Mouse (Mus musculus) kidney, embryonic 14.5 days (tissue): Measurements from ENCODE around the gene Fam53b. TPM values are rescaled to one million over a fixed set of nuclear protein-coding genes. Genes with fewer than 3 reads are reported as not detected.

Experiments used
- ATAC-seq: fragments of 200-750 bp; cut with Nextera tagmentation; 2 replicates; pipeline ENCODE4 v1.8.0; 2017; ENCODE audit warnings: moderate number of reproducible peaks, mild to moderate bottlenecking, moderate TSS enrichment, moderate library complexity; ENCODE audit not compliant: low FRiP score, low TSS enrichment
- H3K27ac ChIP-seq: fragments of 300-500 bp; sonication (generic); 2 replicates; pipeline ENCODE4 v1.5.1; 2014; ENCODE audit warnings: low read depth, mild to moderate bottlenecking, low read length, moderate library complexity, mixed read lengths
- H3K27me3 ChIP-seq: fragments of 300-500 bp; sonication (generic); 2 replicates; pipeline ENCODE4 v1.6.1; 2014; ENCODE audit warnings: mild to moderate bottlenecking, low read length; ENCODE audit not compliant: control insufficient read depth, insufficient read depth
- H3K36me3 ChIP-seq: fragments of 300-500 bp; sonication (generic); 2 replicates; pipeline ENCODE4 v1.6.1; 2014; ENCODE audit warnings: low read length, mixed read lengths; ENCODE audit not compliant: control insufficient read depth, insufficient read depth
- H3K4me1 ChIP-seq: fragments of 300-500 bp; sonication (generic); 2 replicates; pipeline ENCODE4 v1.6.1; 2014; ENCODE audit warnings: low read length, mixed read lengths; ENCODE audit not compliant: control insufficient read depth, insufficient read depth
- H3K4me2 ChIP-seq: fragments of 300-500 bp; sonication (generic); replicated peaks from 2 replicates; pipeline ENCODE4 v1.6.1; 2014; ENCODE audit warnings: low read depth, mild to moderate bottlenecking, low read length
- H3K4me3 ChIP-seq: fragments of 300-500 bp; sonication (generic); 2 replicates; pipeline ENCODE4 v1.5.1; 2014; ENCODE audit warnings: mild to moderate bottlenecking, low read length
- H3K9ac ChIP-seq: fragments of 300-500 bp; sonication (generic); 2 replicates; pipeline ENCODE4 v1.6.1; 2014; ENCODE audit warnings: low read depth, mild to moderate bottlenecking, low read length, moderate library complexity
- H3K9me3 ChIP-seq: fragments of 300-500 bp; sonication (generic); 2 replicates; pipeline ENCODE4 v1.6.1; 2016; ENCODE audit warnings: low read length; ENCODE audit not compliant: control insufficient read depth
- WGBS: fragments of 180-500 bp; shearing (Covaris S2); extraction: QIAGEN DNeasy Blood & Tissue Kit; methylation state at CpG from one replicate; pipeline ENCODE4 v1.1.7; 2014; 5-methylcytosine and 5-hydroxymethylcytosine counted together
- polyA plus RNA-seq: library from polyadenylated mRNA; unstranded; fragments of >200 nt; fragmentation: Nextera tagmentation; extraction: Ambion mirVana; gene quantifications from 2 replicates; pipeline ENCODE4 v1.2.1, GENCODE M21; 2014

Fam53b gene
- polyA plus RNA-seq, 1 experiment from 2014 or later = 22.1 TPM

- Histone ChIP-seq H3K4me2 (no peak overlapping the region), H3K4me3 (no peak overlapping the region), H3K36me3 (no peaks in the 10 kb centered on the region; the same call in 1 of the 2 replicates), H3K27me3 (no peaks in the 10 kb centered on the region), H3K9me3 (no peaks in the 10 kb centered on the region), H3K4me1 (no peaks in the 10 kb centered on the region), H3K27ac (no peak overlapping the region), H3K9ac (no peak overlapping the region)
- 76% methylated on average over 6 of the region's 6 CpGs for WGBS
- no peak for ATAC-seq
These were observed 66.6 kb downstream of the Fam53b start for GRCm38 (mm10) chr7:132747096-132747495.

GRCm38 (mm10) chr7:132742912-132743311 is 70.8 kb downstream of the Fam53b start:
- no peaks in the 10 kb centered on the region; the same call in 1 of the 2 replicates for H3K36me3 ChIP-seq
- no peaks in the 10 kb centered on the region for H3K9me3 ChIP-seq
- no peaks in the 10 kb centered on the region for H3K4me1 ChIP-seq
- H3K27me3 ChIP-seq = no peaks in the 10 kb centered on the region
- no peak overlapping the region for H3K9ac ChIP-seq
- ATAC-seq = no peak
- no peak overlapping the region for H3K4me2 ChIP-seq
- 84% methylated on average over 5 of the region's 5 CpGs for WGBS
- H3K4me3 ChIP-seq = no peak overlapping the region
- H3K27ac ChIP-seq = no peak overlapping the region

GRCm38 (mm10) chr7:132739829-132740228 is 73.9 kb downstream of the Fam53b start:
- H3K9me3 ChIP-seq = no peaks in the 10 kb centered on the region
- no peak overlapping the region for H3K9ac ChIP-seq
- H3K27ac ChIP-seq = no peak overlapping the region
- 86% methylated on average over 6 of the region's 6 CpGs for WGBS
- no peak for ATAC-seq
- H3K4me3 ChIP-seq = no peak overlapping the region
- no peak overlapping the region for H3K4me2 ChIP-seq
- H3K27me3 ChIP-seq = no peaks in the 10 kb centered on the region
- H3K36me3 ChIP-seq = no peaks in the 10 kb centered on the region
- H3K4me1 ChIP-seq = peaks cover 10% of the 10 kb centered on the region

- Histone ChIP-seq H3K9ac (no peak overlapping the region), H3K4me1 (peaks cover 10% of the 10 kb centered on the region), H3K36me3 (no peaks in the 10 kb centered on the region), H3K27ac (no peak overlapping the region), H3K4me2 (no peak overlapping the region), H3K9me3 (no peaks in the 10 kb centered on the region), H3K4me3 (no peak overlapping the region), H3K27me3 (no peaks in the 10 kb centered on the region)
- ATAC-seq = no peak
- WGBS = 87% methylated on average over 6 of the region's 6 CpGs
These were observed 74.8 kb downstream of the Fam53b start for GRCm38 (mm10) chr7:132738844-132739243.

- Histone ChIP-seq H3K9me3 (no peaks in the 10 kb centered on the region), H3K4me3 (no peak overlapping the region), H3K27ac (peak overlapping the region; percentile 57), H3K4me2 (no peak overlapping the region), H3K27me3 (no peaks in the 10 kb centered on the region), H3K36me3 (no peaks in the 10 kb centered on the region), H3K9ac (no peak overlapping the region), H3K4me1 (peaks cover 10% of the 10 kb centered on the region)
- 65% methylated on average over 17 of the region's 17 CpGs for WGBS
- ATAC-seq = peak; percentile 29
These were observed 77.4 kb downstream of the Fam53b start for GRCm38 (mm10) chr7:132736099-132736862.

GRCm38 (mm10) chr7:132735145-132735544 is 78.5 kb downstream of the Fam53b start:
- no peak for ATAC-seq
- Histone ChIP-seq H3K27ac (no peak overlapping the region), H3K4me3 (no peak overlapping the region), H3K36me3 (no peaks in the 10 kb centered on the region), H3K9me3 (no peaks in the 10 kb centered on the region), H3K4me1 (peaks cover 10% of the 10 kb centered on the region), H3K27me3 (no peaks in the 10 kb centered on the region), H3K4me2 (no peak overlapping the region), H3K9ac (no peak overlapping the region)
- 54% methylated on average over 5 of the region's 5 CpGs for WGBS

- Histone ChIP-seq H3K4me2 (no peak overlapping the region), H3K27ac (no peak overlapping the region), H3K36me3 (no peaks in the 10 kb centered on the region), H3K9me3 (no peaks in the 10 kb centered on the region), H3K4me1 (peaks cover 10% of the 10 kb centered on the region), H3K9ac (no peak overlapping the region), H3K27me3 (no peaks in the 10 kb centered on the region), H3K4me3 (no peak overlapping the region)
- no peak for ATAC-seq
- WGBS = 82% methylated on average over 9 of the region's 9 CpGs
These were observed 79.5 kb downstream of the Fam53b start for GRCm38 (mm10) chr7:132734222-132734621.

GRCm38 (mm10) chr7:132733521-132733920 is 80.2 kb downstream of the Fam53b start:
- no peak overlapping the region for H3K9ac ChIP-seq

GRCm38 (mm10) chr7:132732136-132732789 is 81.4 kb downstream of the Fam53b start:
- Histone ChIP-seq H3K4me2 (no peak overlapping the region), H3K9me3 (no peaks in the 10 kb centered on the region), H3K27me3 (no peaks in the 10 kb centered on the region), H3K27ac (no peak overlapping the region), H3K4me3 (no peak overlapping the region), H3K9ac (no peak overlapping the region), H3K4me1 (peaks cover 10% of the 10 kb centered on the region), H3K36me3 (no peaks in the 10 kb centered on the region)
- ATAC-seq = no peak
- 81% methylated on average over 6 of the region's 6 CpGs for WGBS

More at GRCm38 (mm10) chr7:132733521-132733920, 80.2 kb downstream of the Fam53b start:
- H3K9me3 ChIP-seq = no peaks in the 10 kb centered on the region
- peaks cover 10% of the 10 kb centered on the region for H3K4me1 ChIP-seq
- no peak overlapping the region for H3K4me3 ChIP-seq
- H3K36me3 ChIP-seq = no peaks in the 10 kb centered on the region
- no peak for ATAC-seq
- 69% methylated on average over 6 of the region's 6 CpGs for WGBS
- H3K27ac ChIP-seq = no peak overlapping the region
- H3K4me2 ChIP-seq = no peak overlapping the region
- H3K27me3 ChIP-seq = no peaks in the 10 kb centered on the region
